Comparison of ENCODE assay signal across 19 mouse cellular contexts in genomic region chr9:101102288-101102687, GRCm38 (mm10). TPM values are rescaled to one million over a fixed set of nuclear protein-coding genes. Genes with fewer than 3 reads are reported as not detected.
DNase-seq lines count a peak whose midpoint lies in the region; ATAC-seq and TF ChIP-seq lines count a peak whose summit lies in the region.
"Had no signal": no experiment of that assay in that cellular context is flagged by ENCODE, and none has a peak within 500 bp of the region (broad histone marks: within the 10 kb centered on the region; RNA-seq: fewer than 3 reads in every experiment).

No protein-coding gene starts in this region.

- ATAC-seq in midbrain, embryonic 11.5 days (ENCODE audit: low FRiP score), result no peak
- no peak for ATAC-seq in midbrain, embryonic 13.5 days
- peak; percentile 52 for ATAC-seq in intestine, embryonic 15.5 days
- ATAC-seq in intestine, postnatal 0 days, result peak; percentile 77
- ATAC-seq: activated CD4-positive, CD25-positive, alpha-beta regulatory T cell, adult 4 months; forebrain, embryonic 13.5 days; forebrain, embryonic 15.5 days; Patski had no signal

- peaks cover 5% of the 10 kb centered on the region for H3K9me3 ChIP-seq in midbrain, embryonic 11.5 days (ENCODE audit: control insufficient read depth, low read length)
- H3K9me3 ChIP-seq in midbrain, embryonic 13.5 days, result peaks cover 5% of the 10 kb centered on the region
- no peaks in the 10 kb centered on the region for H3K9me3 ChIP-seq in intestine, embryonic 15.5 days
- H3K9me3 ChIP-seq in intestine, postnatal 0 days (ENCODE audit: control insufficient read depth), result no peaks in the 10 kb centered on the region
- H3K9me3 ChIP-seq: embryonic facial prominence, embryonic 12.5 days; forebrain, embryonic 15.5 days had no signal

- intact Hi-C loops in gastrocnemius, postnatal 14 days (cut with DNase I; ENCODE audit: low total_unique reads), result no loop called here

- no peak overlapping the region for H3K4me3 ChIP-seq in midbrain, embryonic 11.5 days (ENCODE audit: low read depth, low read length)
- H3K4me3 ChIP-seq in midbrain, embryonic 13.5 days (replicated peaks), result no peak overlapping the region
- H3K4me3 ChIP-seq in intestine, embryonic 15.5 days (replicated peaks), result no peak overlapping the region
- H3K4me3 ChIP-seq in intestine, postnatal 0 days (ENCODE audit: low read depth, low read length), result no peak overlapping the region
- H3K4me3 ChIP-seq: embryonic facial prominence, embryonic 10.5 days; embryonic facial prominence, embryonic 12.5 days; forebrain, embryonic 13.5 days; forebrain, embryonic 15.5 days had no signal

- H3K27me3 ChIP-seq in midbrain, embryonic 11.5 days (ENCODE audit: control insufficient read depth, insufficient read depth, low read length), result no peaks in the 10 kb centered on the region
- H3K27me3 ChIP-seq in midbrain, embryonic 13.5 days, result no peaks in the 10 kb centered on the region
- no peaks in the 10 kb centered on the region for H3K27me3 ChIP-seq in intestine, embryonic 15.5 days (replicated peaks)
- H3K27me3 ChIP-seq in intestine, postnatal 0 days (replicated peaks; ENCODE audit: control insufficient read depth, insufficient read depth, low read length), result no peaks in the 10 kb centered on the region
- H3K27me3 ChIP-seq: embryonic facial prominence, embryonic 12.5 days; forebrain, embryonic 13.5 days; forebrain, embryonic 15.5 days; Patski had no signal

- no peak overlapping the region for H3K4me2 ChIP-seq in midbrain, embryonic 11.5 days
- H3K4me2 ChIP-seq in midbrain, embryonic 13.5 days (replicated peaks), result no peak overlapping the region
- H3K4me2 ChIP-seq in intestine, embryonic 15.5 days (replicated peaks), result no peak overlapping the region
- H3K4me2 ChIP-seq in intestine, postnatal 0 days (replicated peaks; ENCODE audit: low read depth), result no peak overlapping the region; the same call in 1 of the 2 replicates
- H3K4me2 ChIP-seq: embryonic facial prominence, embryonic 12.5 days; forebrain, embryonic 13.5 days; forebrain, embryonic 15.5 days had no signal

- no peaks in the 10 kb centered on the region for H3K4me1 ChIP-seq in midbrain, embryonic 11.5 days (ENCODE audit: control insufficient read depth, insufficient read depth, low read length)
- no peaks in the 10 kb centered on the region for H3K4me1 ChIP-seq in midbrain, embryonic 13.5 days (replicated peaks)
- H3K4me1 ChIP-seq in intestine, embryonic 15.5 days (replicated peaks), result 0 out of 2 replicates have a peak, but pooled peaks cover 5% of the 10 kb centered on the region
- no peaks in the 10 kb centered on the region for H3K4me1 ChIP-seq in intestine, postnatal 0 days (replicated peaks; ENCODE audit: control insufficient read depth, insufficient read depth, low read length)
- H3K4me1 ChIP-seq: embryonic facial prominence, embryonic 10.5 days; embryonic facial prominence, embryonic 12.5 days; forebrain, embryonic 13.5 days; forebrain, embryonic 15.5 days had no signal

- H3K9ac ChIP-seq in midbrain, embryonic 11.5 days (ENCODE audit: low read length), result no peak overlapping the region
- H3K9ac ChIP-seq in midbrain, embryonic 13.5 days (replicated peaks), result no peak overlapping the region
- H3K9ac ChIP-seq in intestine, embryonic 15.5 days, result no peak overlapping the region
- no peak overlapping the region for H3K9ac ChIP-seq in intestine, postnatal 0 days (ENCODE audit: low read depth, low read length)
- H3K9ac ChIP-seq: embryonic facial prominence, embryonic 12.5 days; forebrain, embryonic 13.5 days; forebrain, embryonic 15.5 days had no signal

- peaks cover 4% of the 10 kb centered on the region; the same call in 1 of the 2 replicates for H3K36me3 ChIP-seq in midbrain, embryonic 11.5 days (ENCODE audit: control insufficient read depth, insufficient read depth, low read length)
- H3K36me3 ChIP-seq in midbrain, embryonic 13.5 days, result peaks cover 35% of the 10 kb centered on the region
- H3K36me3 ChIP-seq in intestine, embryonic 15.5 days, result peaks cover 16% of the 10 kb centered on the region
- H3K36me3 ChIP-seq in intestine, postnatal 0 days (ENCODE audit: control insufficient read depth, insufficient read depth), result peaks cover 22% of the 10 kb centered on the region

- no peak overlapping the region for H3K27ac ChIP-seq in midbrain, embryonic 11.5 days (ENCODE audit: low read depth, low read length)
- no peak overlapping the region for H3K27ac ChIP-seq in midbrain, embryonic 13.5 days
- H3K27ac ChIP-seq in intestine, embryonic 15.5 days, result no peak overlapping the region
- H3K27ac ChIP-seq in intestine, postnatal 0 days (ENCODE audit: low read depth, low read length), result peak overlapping the region; percentile 71
- H3K27ac ChIP-seq: embryonic facial prominence, embryonic 10.5 days; embryonic facial prominence, embryonic 12.5 days; forebrain, embryonic 13.5 days; forebrain, embryonic 15.5 days had no signal

- WGBS in midbrain, embryonic 11.5 days, result 91% methylated on average over 3 of the region's 3 CpGs
- WGBS in midbrain, embryonic 13.5 days, result 96% methylated on average over 3 of the region's 3 CpGs
- WGBS in intestine, embryonic 15.5 days, result 79% methylated on average over 3 of the region's 3 CpGs
- 41% methylated on average over 3 of the region's 3 CpGs for WGBS in intestine, postnatal 0 days

- TF ChIP-seq CTCF in intestine, postnatal 0 days (IDR thresholded peaks at IDR 0.05; ENCODE audit: low read depth), result no peak

- DNase-seq in midbrain, embryonic 11.5 days (ENCODE audit: low spot score, missing footprints), result peak; percentile 45
- DNase-seq in gastrocnemius, postnatal 14 days, result no peak
- no peak for DNase-seq in heart, adult 9 months (ENCODE audit: low spot score in 2 of 2)
- DNase-seq: adrenal gland, adult 8-10 months; adrenal gland, postnatal 14 days; adrenal gland, postnatal 36 days; cerebellum, adult 11-12 months; cerebellum, adult 2 months; cerebellum, adult 9-10 months; cerebellum, postnatal 10 days had no signal

RNA-seq across cellular contexts. Expression of gene Msl2, which starts 28.4 kb away (rescaled TPM):
- 5.6 and 6.0 TPM in 2 replicates for polyA plus RNA-seq in midbrain, embryonic 11.5 days (2014; fragmentation: Nextera tagmentation; extraction: Ambion mirVana)
- 5.5 and 7.2 TPM in 2 replicates for polyA plus RNA-seq in midbrain, embryonic 13.5 days (2015; fragmentation: Nextera tagmentation; extraction: Ambion mirVana)
- 4.7 and 5.1 TPM in 2 replicates for polyA plus RNA-seq in intestine, embryonic 15.5 days (2015; fragmentation: Nextera tagmentation; extraction: Ambion mirVana)
- polyA plus RNA-seq in intestine, postnatal 0 days (2015; fragmentation: Nextera tagmentation; extraction: Ambion mirVana), result 4.6 and 5.6 TPM in 2 replicates
- 10 to 100 TPM; 21.0 to 21.9 TPM for total RNA-seq in gastrocnemius, postnatal 14 days (2021)

Comparison
In these comparisons a context has a peak if more than half of its experiments do, and no peak if none do; other contexts are left out.
1. ATAC-seq: peak in intestine, embryonic 15.5 days (single experiment) and intestine, postnatal 0 days (single experiment); none in midbrain, embryonic 11.5 days (single experiment) and midbrain, embryonic 13.5 days (single experiment).